Mouse (Mus musculus) lung, postnatal 0 days (tissue): ENCODE measurements around the gene Celf2. TPM values are rescaled to one million over a fixed set of nuclear protein-coding genes. Genes with fewer than 3 reads are reported as not detected.
A peak's percentile ranks its signal among the peaks of the same experiment; 100 is the strongest.

Source experiments
- ATAC-seq: fragments of 200-750 bp; cut with Nextera tagmentation; 2 replicates; pipeline ENCODE4 v1.8.0; 2017; ENCODE audit warnings: moderate library complexity
- DNase-seq: peaks from one replicate; pipeline ENCODE4 v3.0.0-alpha.2; 2016; ENCODE audit warnings: low spot score
- H3K27ac ChIP-seq: fragments of 300-500 bp; sonication (generic); 2 replicates; pipeline ENCODE4 v1.5.1; 2014; ENCODE audit warnings: antibody characterized with exemption, mild to moderate bottlenecking, low read length, mixed read lengths
- H3K27me3 ChIP-seq: fragments of 300-500 bp; sonication (generic); replicated peaks from 2 replicates; pipeline ENCODE4 v1.6.1; 2014; ENCODE audit warnings: low read length, mixed read lengths; ENCODE audit not compliant: insufficient read depth
- H3K36me3 ChIP-seq: fragments of 300-500 bp; sonication (generic); 2 replicates; pipeline ENCODE4 v1.6.1; 2014; ENCODE audit warnings: low read length, mixed read lengths; ENCODE audit not compliant: insufficient read depth
- H3K4me1 ChIP-seq: fragments of 300-500 bp; sonication (generic); 2 replicates; pipeline ENCODE4 v1.6.1; 2014; ENCODE audit warnings: antibody characterized with exemption, low read depth, low read length, mixed read lengths; ENCODE audit not compliant: insufficient read depth
- H3K4me2 ChIP-seq: fragments of 300-500 bp; sonication (generic); replicated peaks from 2 replicates; pipeline ENCODE4 v1.6.1; 2014; ENCODE audit warnings: low read depth, mild to moderate bottlenecking, low read length, moderate library complexity, mixed read lengths
- H3K4me3 ChIP-seq: fragments of 300-500 bp; sonication (generic); 2 replicates; pipeline ENCODE4 v1.5.1; 2014; ENCODE audit warnings: low read depth, low read length
- H3K9ac ChIP-seq: fragments of 300-500 bp; sonication (generic); replicated peaks from 2 replicates; pipeline ENCODE4 v1.6.1; 2014; ENCODE audit warnings: low read depth, mild to moderate bottlenecking
- H3K9me3 ChIP-seq: fragments of 300-500 bp; sonication (generic); 2 replicates; pipeline ENCODE4 v1.6.1; 2016; ENCODE audit warnings: low read length, mixed read lengths
- CTCF ChIP-seq: IDR thresholded peaks from 2 replicates; pipeline ENCODE4 v1.5.1; 2016; ENCODE audit warnings: antibody characterized with exemption, mild to moderate bottlenecking
- EP300 ChIP-seq: IDR thresholded peaks from 2 replicates; pipeline ENCODE4 v1.6.1; 2016; ENCODE audit warnings: antibody characterized with exemption, mild to moderate bottlenecking, control low read depth
- WGBS: fragments of 180-500 bp; shearing (Covaris S2); extraction: QIAGEN DNeasy Blood & Tissue Kit; methylation state at CpG from one replicate; pipeline ENCODE4 v1.1.7; 2014; 5-methylcytosine and 5-hydroxymethylcytosine counted together
- polyA plus RNA-seq: library from polyadenylated mRNA; unstranded; fragments of >200 nt; fragmentation: Nextera tagmentation; extraction: Ambion mirVana; gene quantifications from 2 replicates; pipeline ENCODE4 v1.2.1, GENCODE M21; 2015

The Celf2 gene
- polyA plus RNA-seq, 1 experiment from 2014 or later: 49.6 TPM

GRCm38 (mm10) chr2:6705929-6706739 is 803.2 kb downstream of the Celf2 start:
- DNase-seq (no peak), ATAC-seq (no peak)
- TF ChIP-seq CTCF (no peak), EP300 (no peak)
- Histone ChIP-seq H3K4me1 (no peaks in the 10 kb centered on the region), H3K9me3 (no peaks in the 10 kb centered on the region), H3K27me3 (no peaks in the 10 kb centered on the region), H3K4me3 (no peak overlapping the region), H3K4me2 (no peak overlapping the region), H3K36me3 (no peaks in the 10 kb centered on the region), H3K9ac (no peak overlapping the region), H3K27ac (no peak overlapping the region)
- WGBS: 76% methylated on average over 11 of the region's 11 CpGs

- no peak for TF ChIP-seq CTCF
- no peak for TF ChIP-seq EP300
- Histone ChIP-seq H3K27ac (no peak overlapping the region), H3K27me3 (no peaks in the 10 kb centered on the region), H3K4me1 (no peaks in the 10 kb centered on the region), H3K4me3 (no peak overlapping the region), H3K36me3 (no peaks in the 10 kb centered on the region), H3K4me2 (no peak overlapping the region), H3K9me3 (no peaks in the 10 kb centered on the region), H3K9ac (no peak overlapping the region)
- ATAC-seq (no peak), DNase-seq (no peak)
- 71% methylated on average over 7 of the region's 7 CpGs for WGBS
These were observed 803.9 kb downstream of the Celf2 start for GRCm38 (mm10) chr2:6705475-6705874.

GRCm38 (mm10) chr2:6704804-6705203 is 804.6 kb downstream of the Celf2 start:
- no peak overlapping the region for H3K4me3 ChIP-seq
- no peak overlapping the region for H3K27ac ChIP-seq
- no peak overlapping the region for H3K4me2 ChIP-seq
- H3K4me1 ChIP-seq: no peaks in the 10 kb centered on the region
- H3K9ac ChIP-seq: no peak overlapping the region
- TF ChIP-seq EP300 (no peak), CTCF (no peak)
- no peaks in the 10 kb centered on the region for H3K36me3 ChIP-seq
- ATAC-seq: no peak
- H3K27me3 ChIP-seq: no peaks in the 10 kb centered on the region
- 75% methylated on average over 1 of the region's 1 CpGs for WGBS
- DNase-seq: no peak
- H3K9me3 ChIP-seq: no peaks in the 10 kb centered on the region

GRCm38 (mm10) chr2:6704342-6704741 is 805.0 kb downstream of the Celf2 start:
- Histone ChIP-seq H3K4me3 (no peak overlapping the region), H3K36me3 (no peaks in the 10 kb centered on the region), H3K27me3 (no peaks in the 10 kb centered on the region), H3K9ac (no peak overlapping the region), H3K4me2 (no peak overlapping the region), H3K9me3 (no peaks in the 10 kb centered on the region), H3K27ac (no peak overlapping the region), H3K4me1 (no peaks in the 10 kb centered on the region)
- no peak for ATAC-seq
- TF ChIP-seq EP300: no peak
- TF ChIP-seq CTCF: no peak
- WGBS: 83% methylated on average over 7 of the region's 7 CpGs
- no peak for DNase-seq

GRCm38 (mm10) chr2:6696326-6696725 is 813.0 kb downstream of the Celf2 start:
- ATAC-seq: no peak
- H3K4me3 ChIP-seq: no peak overlapping the region
- no peak for TF ChIP-seq EP300
- TF ChIP-seq CTCF: no peak
- WGBS: 82% methylated on average over 1 of the region's 1 CpGs
- no peak overlapping the region for H3K4me2 ChIP-seq
- no peak overlapping the region for H3K9ac ChIP-seq
- H3K9me3 ChIP-seq: no peaks in the 10 kb centered on the region
- H3K27ac ChIP-seq: no peak overlapping the region
- DNase-seq: no peak
- H3K4me1 ChIP-seq: no peaks in the 10 kb centered on the region
- H3K36me3 ChIP-seq: no peaks in the 10 kb centered on the region
- H3K27me3 ChIP-seq: no peaks in the 10 kb centered on the region

GRCm38 (mm10) chr2:6695353-6695951 is 813.9 kb downstream of the Celf2 start:
- DNase-seq: peak; percentile 36
- Histone ChIP-seq H3K27ac (no peak overlapping the region), H3K36me3 (no peaks in the 10 kb centered on the region), H3K4me1 (no peaks in the 10 kb centered on the region), H3K9me3 (no peaks in the 10 kb centered on the region), H3K9ac (no peak overlapping the region), H3K4me3 (no peak overlapping the region), H3K27me3 (no peaks in the 10 kb centered on the region), H3K4me2 (no peak overlapping the region)
- 54% methylated on average over 4 of the region's 4 CpGs for WGBS
- peak; percentile 54 for ATAC-seq
- peak; percentile 23; the same call in 1 of the 2 replicates for TF ChIP-seq EP300
- no peak for TF ChIP-seq CTCF
